Mouse (Mus musculus) inflammation-experienced regulatory T-cells, adult 6 months (primary cell): ENCODE results near the gene Runx2. TPM values are rescaled to one million over a fixed set of nuclear protein-coding genes. Genes with fewer than 3 reads are reported as not detected.

ENCODE experiments used
- ATAC-seq: one replicate; pipeline ENCODE4 v1.8.0; 2017
- polyA plus RNA-seq, 3 experiments: library from polyadenylated mRNA; unstranded; fragments of 100-300 nt; shearing (Covaris generic); gene quantifications; one replicate each; pipeline ENCODE4 v1.2.1; 2017

Gene Runx2
- polyA plus RNA-seq, 3 experiments from 2014 or later = 6.2 to 21.3 (median 8.4) TPM

- ATAC-seq = no peak
Observed at GRCm38 (mm10) chr17:44660121-44660806, 154.3 kb downstream of the Runx2 start.

DNA sequence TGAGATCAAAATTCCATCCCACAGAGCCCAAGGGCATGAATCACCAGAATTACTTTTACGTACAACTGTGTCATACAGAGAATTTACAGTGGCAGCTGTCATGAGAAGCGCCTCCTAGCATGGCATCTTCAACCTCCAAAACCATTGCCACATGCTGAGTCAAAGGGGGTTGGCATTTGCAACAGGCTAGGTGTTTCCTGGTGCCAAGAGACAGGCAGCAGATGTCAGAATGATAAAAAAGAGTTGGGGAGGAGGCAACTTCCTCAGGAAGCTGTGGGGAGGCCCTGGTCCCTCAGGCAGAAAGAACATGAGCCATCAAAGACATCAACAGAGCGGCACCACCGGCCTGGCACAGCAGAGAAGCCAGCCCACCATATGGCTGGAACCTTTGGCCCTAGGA, 160.1 kb downstream of the Runx2 start:
- ATAC-seq = peak; percentile 97

DNA sequence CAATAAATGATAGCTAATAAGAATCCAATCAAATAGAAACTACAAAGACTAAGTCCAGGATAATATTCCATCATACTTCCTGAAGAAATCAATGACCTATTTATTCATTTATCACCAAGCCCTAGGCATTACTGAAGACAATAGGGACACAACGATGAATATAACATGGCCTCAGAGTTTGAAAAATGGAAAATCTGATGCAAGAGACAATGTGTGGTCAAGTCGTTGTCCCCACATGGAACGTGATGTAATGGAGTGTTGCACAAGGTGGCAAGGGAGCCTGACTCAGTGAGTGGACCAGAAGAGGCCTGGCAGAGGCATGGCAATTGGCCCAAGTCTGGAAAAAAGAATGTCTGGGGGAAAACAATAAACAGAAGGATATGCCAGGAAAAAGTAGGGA, 161.5 kb downstream of the Runx2 start:
- ATAC-seq = no peak

DNA sequence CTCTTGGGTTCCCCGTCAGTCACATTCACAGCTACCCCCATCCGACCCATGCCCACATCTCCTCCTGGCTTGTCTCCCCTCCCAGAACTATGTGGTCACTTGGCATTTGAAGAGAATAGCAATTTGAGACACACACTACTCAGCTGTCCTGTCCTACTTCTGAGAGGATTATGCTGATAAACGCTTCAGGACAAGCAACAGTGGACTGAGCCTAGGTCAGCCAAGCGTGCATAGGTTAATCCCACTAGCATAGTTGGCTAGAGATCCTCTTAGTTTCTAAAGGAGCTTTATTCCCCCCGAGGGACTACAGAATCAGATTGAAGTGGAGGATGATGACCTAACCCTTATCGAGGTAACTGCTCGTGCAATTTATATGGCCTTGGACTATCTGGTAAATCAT, 162.5 kb downstream of the Runx2 start:
- no peak for ATAC-seq

DNA sequence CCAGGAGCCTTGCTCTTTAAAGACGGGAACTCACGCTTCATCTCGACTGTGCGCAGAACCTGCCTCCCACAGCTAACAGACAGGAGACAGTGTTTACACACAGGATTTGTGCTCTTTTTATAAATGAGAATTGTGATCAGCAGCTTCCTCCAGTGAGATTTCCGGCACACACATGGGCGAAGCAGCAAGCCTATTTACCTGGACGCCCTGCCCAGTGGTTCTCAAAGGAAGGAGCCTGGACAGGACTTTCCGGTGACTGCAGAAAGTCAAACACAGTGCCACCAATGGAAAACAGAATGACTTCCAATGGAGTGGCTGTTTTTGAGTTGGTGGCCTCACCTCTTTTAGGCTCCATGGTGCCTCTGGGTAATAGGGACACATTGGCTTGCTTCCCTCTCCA, 163.0 kb downstream of the Runx2 start:
- ATAC-seq = no peak

- ATAC-seq = no peak
Observed at GRCm38 (mm10) chr17:44650431-44650830, 164.2 kb downstream of the Runx2 start.

GRCm38 (mm10) chr17:44649056-44649455, 165.5 kb downstream of the Runx2 start:
- ATAC-seq = no peak

DNA sequence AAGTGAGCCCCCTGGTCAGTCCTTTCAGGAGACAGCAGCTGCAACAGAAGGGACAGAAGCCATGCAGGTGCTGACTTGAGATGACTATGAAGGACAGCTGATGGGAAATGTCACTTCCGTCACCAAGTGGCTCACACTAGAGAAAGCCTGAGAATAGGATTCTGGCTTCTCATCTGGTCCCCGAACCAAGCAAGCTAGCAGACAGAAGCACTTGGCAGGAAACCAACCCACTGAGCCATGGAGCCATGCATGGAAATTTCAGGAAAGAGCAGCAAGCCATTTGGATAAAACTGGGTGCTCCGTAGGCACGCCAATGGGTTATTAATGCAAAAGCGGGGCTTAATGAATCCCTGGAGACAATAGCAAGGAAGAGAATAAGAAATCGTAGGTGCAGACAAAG, 166.7 kb downstream of the Runx2 start:
- ATAC-seq = no peak

GRCm38 (mm10) chr17:44645146-44645545, 169.5 kb downstream of the Runx2 start:
- ATAC-seq = no peak

- ATAC-seq = no peak
Observed at GRCm38 (mm10) chr17:44643260-44643659, 171.3 kb downstream of the Runx2 start.

DNA sequence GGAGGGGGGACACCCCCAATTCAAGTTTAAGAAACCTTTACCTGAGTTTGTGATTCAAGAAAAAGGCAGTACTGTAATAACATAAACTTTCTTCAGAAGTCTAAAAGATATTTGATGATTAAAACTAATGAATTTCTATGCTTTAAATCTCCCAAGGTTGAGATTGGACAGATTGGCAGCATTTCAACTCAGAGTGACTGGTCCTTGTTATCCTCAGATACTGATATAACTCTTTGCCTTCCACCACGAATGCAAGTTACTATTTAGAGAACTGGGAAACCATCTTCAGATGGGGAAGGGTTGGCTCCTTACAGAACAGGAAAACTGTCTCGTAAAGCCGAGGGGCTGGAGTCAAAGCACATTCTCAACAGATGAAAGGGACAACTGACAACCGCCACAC, 172.5 kb downstream of the Runx2 start:
- ATAC-seq = no peak

- no peak for ATAC-seq
Observed at GRCm38 (mm10) chr17:44640910-44641309, 173.7 kb downstream of the Runx2 start.

DNA sequence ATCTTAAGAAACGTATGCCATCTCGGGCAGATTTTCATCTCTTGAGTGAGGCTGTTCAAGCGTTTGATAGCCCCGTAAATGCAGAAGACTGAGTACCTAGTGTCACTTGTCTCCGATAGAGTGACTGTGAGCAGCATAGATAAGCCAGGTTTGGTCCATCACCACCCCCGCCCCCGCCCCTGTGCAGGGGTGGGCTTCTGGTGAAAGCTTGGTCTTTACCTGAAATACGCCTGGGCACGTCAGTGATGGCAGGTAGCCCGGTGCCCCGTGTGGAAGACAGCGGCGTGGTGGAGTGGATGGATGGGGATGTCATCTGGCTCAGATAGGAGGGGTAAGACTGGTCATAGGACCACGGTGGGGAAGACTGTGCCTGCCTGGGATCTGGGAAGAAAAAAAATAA, 175.2 kb downstream of the Runx2 start:
- ATAC-seq = no peak

GRCm38 (mm10) chr17:44637181-44637880, 177.3 kb downstream of the Runx2 start:
- ATAC-seq = no peak

GRCm38 (mm10) chr17:44634486-44634885, 180.1 kb downstream of the Runx2 start:
- ATAC-seq = no peak

GRCm38 (mm10) chr17:44633607-44634415, 180.8 kb downstream of the Runx2 start:
- ATAC-seq = peak; percentile 58

- ATAC-seq = no peak
Observed at GRCm38 (mm10) chr17:44632941-44633340, 181.7 kb downstream of the Runx2 start.

GRCm38 (mm10) chr17:44632292-44632691, 182.3 kb downstream of the Runx2 start:
- no peak for ATAC-seq

DNA sequence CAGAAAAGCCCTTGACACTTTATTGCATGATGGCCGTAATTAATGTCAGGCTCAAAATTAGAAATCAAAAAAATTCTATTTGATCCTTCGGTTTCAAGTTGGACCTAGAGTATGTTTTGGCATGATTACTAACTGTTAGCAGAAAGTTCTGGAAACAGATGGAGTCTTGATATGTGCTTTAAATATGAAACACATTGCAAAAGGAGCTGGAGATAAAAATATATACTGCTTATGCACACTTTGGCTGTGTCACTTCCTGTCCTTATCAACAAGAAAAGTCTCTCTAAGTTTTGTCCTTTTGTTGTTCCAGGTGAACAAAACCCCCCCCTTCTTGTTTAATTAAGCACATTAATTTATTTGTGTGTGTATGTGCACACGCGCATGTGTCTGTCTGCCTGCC, 183.0 kb downstream of the Runx2 start:
- ATAC-seq = no peak

GRCm38 (mm10) chr17:44627317-44627716, 187.3 kb downstream of the Runx2 start:
- no peak for ATAC-seq

- peak; percentile 28 for ATAC-seq
Observed at GRCm38 (mm10) chr17:44623707-44624106, 190.9 kb downstream of the Runx2 start.

DNA sequence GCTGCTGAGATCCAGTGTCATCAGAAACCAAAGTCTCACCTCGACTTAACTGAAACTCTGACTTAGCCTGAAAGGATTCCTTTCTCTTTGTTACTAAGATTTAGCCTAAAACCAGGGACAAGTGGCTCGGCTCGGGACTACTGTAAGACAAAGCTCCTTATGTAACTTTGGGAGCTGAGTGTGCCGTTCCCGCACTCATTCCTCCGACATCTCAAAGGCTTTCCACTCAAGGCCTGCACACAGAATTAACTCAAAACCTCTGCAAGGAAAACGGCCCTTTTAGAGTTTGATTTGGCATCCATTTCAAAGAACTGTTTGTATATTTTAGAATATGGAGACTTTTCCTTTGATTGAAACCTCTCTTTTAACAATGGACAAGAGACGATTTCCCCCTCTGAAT, 191.3 kb downstream of the Runx2 start:
- no peak for ATAC-seq

- ATAC-seq = no peak
Observed at GRCm38 (mm10) chr17:44620456-44620855, 194.1 kb downstream of the Runx2 start.

DNA sequence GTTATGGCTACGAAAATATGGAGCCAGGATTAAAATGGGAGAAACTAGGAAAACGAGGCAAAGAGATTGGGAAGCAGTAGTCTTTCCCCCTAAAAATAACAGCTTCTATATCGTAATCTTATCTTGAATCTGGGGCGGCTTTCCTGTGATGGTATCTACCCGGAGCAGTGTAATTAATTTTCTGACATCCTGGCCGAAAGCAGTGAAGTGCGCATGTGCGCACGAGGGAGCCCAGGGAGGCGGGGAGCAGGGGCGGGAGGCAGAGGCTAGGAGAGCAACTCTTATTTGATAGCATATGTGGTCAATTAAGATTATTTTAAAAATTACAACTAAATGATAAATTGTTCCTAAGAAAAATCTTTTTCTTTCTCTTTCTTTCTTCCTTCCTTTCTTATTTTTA, 195.9 kb downstream of the Runx2 start:
- ATAC-seq = no peak
